Mouse (Mus musculus) megakaryocyte, embryonic 14.5 days (primary cell): ENCODE measurements around the gene Cldn15. TPM values are rescaled to one million over a fixed set of nuclear protein-coding genes. Genes with fewer than 3 reads are reported as not detected.

ENCODE experiments used
- H3K27me3 ChIP-seq: replicated peaks from 2 replicates; pipeline ENCODE3; 2012; ENCODE audit warnings: inconsistent platforms
- H3K36me3 ChIP-seq: replicated peaks from 2 replicates; pipeline ENCODE3; 2012; ENCODE audit warnings: low read length, inconsistent platforms, mixed read lengths
- H3K4me1 ChIP-seq: 2 replicates; pipeline ENCODE4 v1.6.1; 2012; ENCODE audit warnings: inconsistent platforms
- H3K4me3 ChIP-seq: replicated peaks from 2 replicates; pipeline ENCODE3; 2012; ENCODE audit warnings: moderate library complexity, mild to moderate bottlenecking, inconsistent platforms
- H3K9me3 ChIP-seq: 2 replicates; pipeline ENCODE4 v1.6.1; 2012; ENCODE audit warnings: inconsistent platforms
- FLI1 ChIP-seq: IDR thresholded peaks from 2 replicates; pipeline ENCODE4 v1.6.1; 2012; ENCODE audit warnings: low read length, inconsistent platforms, mixed read lengths
- GATA1 ChIP-seq: IDR thresholded peaks from 3 replicates; pipeline ENCODE4 v1.6.1; 2012; ENCODE audit warnings: mixed read lengths, low read length, inconsistent platforms, borderline replicate concordance
- polyA plus RNA-seq: library from polyadenylated mRNA; stranded (reverse); fragments of >175 nt; gene quantifications from 2 replicates; pipeline ENCODE4 v1.2.3, GENCODE M21; 2012; ENCODE audit warnings: low replicate concordance; ENCODE audit not compliant: insufficient read depth

Cldn15 gene
- polyA plus RNA-seq, 1 experiment: 4.8 TPM

GRCm38 (mm10) chr5:136999449-136999848 is 33.0 kb downstream of the Cldn15 start:
- H3K4me1 ChIP-seq: peaks cover 13% of the 10 kb centered on the region; the same call in 1 of the 2 replicates
- no peak for TF ChIP-seq GATA1
- no peak for TF ChIP-seq FLI1
- H3K9me3 ChIP-seq: no peaks in the 10 kb centered on the region
- H3K4me3 ChIP-seq: no peak overlapping the region
- peaks cover 19% of the 10 kb centered on the region for H3K36me3 ChIP-seq
- H3K27me3 ChIP-seq: peaks cover 16% of the 10 kb centered on the region

- peaks cover 7% of the 10 kb centered on the region for H3K36me3 ChIP-seq
- no peak overlapping the region for H3K4me3 ChIP-seq
- TF ChIP-seq GATA1 (no peak), FLI1 (no peak)
- peaks cover 5% of the 10 kb centered on the region; the same call in 1 of the 2 replicates for H3K4me1 ChIP-seq
- H3K9me3 ChIP-seq: no peaks in the 10 kb centered on the region
- H3K27me3 ChIP-seq: peaks cover 25% of the 10 kb centered on the region
These were observed 34.2 kb downstream of the Cldn15 start for GRCm38 (mm10) chr5:137000612-137001011.

GRCm38 (mm10) chr5:137007276-137007675 is 40.9 kb downstream of the Cldn15 start:
- H3K27me3 ChIP-seq: peaks cover 40% of the 10 kb centered on the region
- TF ChIP-seq FLI1 (no peak), GATA1 (no peak)
- H3K9me3 ChIP-seq: no peaks in the 10 kb centered on the region

GRCm38 (mm10) chr5:137009988-137010387 is 43.6 kb downstream of the Cldn15 start:
- Histone ChIP-seq H3K4me1 (no peaks in the 10 kb centered on the region), H3K9me3 (peaks cover 13% of the 10 kb centered on the region), H3K4me3 (no peak overlapping the region), H3K27me3 (peaks cover 36% of the 10 kb centered on the region), H3K36me3 (no peaks in the 10 kb centered on the region)
- TF ChIP-seq FLI1: no peak

More at GRCm38 (mm10) chr5:137007276-137007675, 40.9 kb downstream of the Cldn15 start:
- no peak overlapping the region for H3K4me3 ChIP-seq
- H3K36me3 ChIP-seq: no peaks in the 10 kb centered on the region
- H3K4me1 ChIP-seq: no peaks in the 10 kb centered on the region

- no peak for TF ChIP-seq FLI1
- TF ChIP-seq GATA1: no peak
- Histone ChIP-seq H3K4me1 (no peaks in the 10 kb centered on the region), H3K4me3 (no peak overlapping the region), H3K27me3 (peaks cover 28% of the 10 kb centered on the region), H3K36me3 (no peaks in the 10 kb centered on the region), H3K9me3 (peaks cover 22% of the 10 kb centered on the region)
These were observed 46.1 kb downstream of the Cldn15 start for GRCm38 (mm10) chr5:137012401-137012950.

GRCm38 (mm10) chr5:137015913-137016312 is 49.5 kb downstream of the Cldn15 start:
- no peak for TF ChIP-seq GATA1
- TF ChIP-seq FLI1: no peak
- no peak overlapping the region for H3K4me3 ChIP-seq
- H3K27me3 ChIP-seq: peaks cover 23% of the 10 kb centered on the region
- peaks cover 25% of the 10 kb centered on the region for H3K9me3 ChIP-seq
- no peaks in the 10 kb centered on the region for H3K4me1 ChIP-seq
- H3K36me3 ChIP-seq: no peaks in the 10 kb centered on the region

GRCm38 (mm10) chr5:137024318-137024717 is 57.9 kb downstream of the Cldn15 start:
- Histone ChIP-seq H3K4me1 (peaks cover 17% of the 10 kb centered on the region), H3K27me3 (peaks cover 67% of the 10 kb centered on the region), H3K4me3 (no peak overlapping the region), H3K36me3 (no peaks in the 10 kb centered on the region), H3K9me3 (peaks cover 10% of the 10 kb centered on the region)
- TF ChIP-seq FLI1: no peak
- TF ChIP-seq GATA1: no peak

GRCm38 (mm10) chr5:137025132-137025531 is 58.7 kb downstream of the Cldn15 start:
- Histone ChIP-seq H3K36me3 (no peaks in the 10 kb centered on the region), H3K4me1 (peaks cover 25% of the 10 kb centered on the region), H3K4me3 (peak overlapping the region; percentile 77), H3K9me3 (peaks cover 10% of the 10 kb centered on the region), H3K27me3 (peaks cover 74% of the 10 kb centered on the region)
- TF ChIP-seq GATA1: no peak

Other genes with a start within 250 kb of the Cldn15 start
- gene Col26a1, start 83.4 kb upstream of the Cldn15 start, polyA plus RNA-seq: not detected in 2 replicates
- 13.9 and 14.8 TPM in 2 replicates for gene Ift22, start 58.5 kb upstream of the Cldn15 start, polyA plus RNA-seq
- 1,064 and 1,998 TPM in 2 replicates for gene Fis1, start 13.3 kb upstream of the Cldn15 start, polyA plus RNA-seq
- gene Plod3, start 20.4 kb downstream of the Cldn15 start, polyA plus RNA-seq: 32.3 and 34.6 TPM in 2 replicates
- gene Znhit1, start 21.4 kb downstream of the Cldn15 start, polyA plus RNA-seq: 438 and 561 TPM in 2 replicates
- 0.38 TPM in 1 of 2 replicates, not detected in the other for gene Vgf, start 59.8 kb downstream of the Cldn15 start, polyA plus RNA-seq
- 253 and 284 TPM in 2 replicates for gene Ap1s1, start 79.5 kb downstream of the Cldn15 start, polyA plus RNA-seq
- 0.17 TPM in 1 of 2 replicates, not detected in the other for gene Serpine1, start 105.7 kb downstream of the Cldn15 start, polyA plus RNA-seq
- gene Trim56, start 149.6 kb downstream of the Cldn15 start, polyA plus RNA-seq: 2.1 and 3.8 TPM in 2 replicates
- gene Muc3, start 182.7 kb downstream of the Cldn15 start, polyA plus RNA-seq: not detected in 2 replicates
- 0.11 TPM in 1 of 2 replicates, not detected in the other for gene Muc3a, start 245.8 kb downstream of the Cldn15 start, polyA plus RNA-seq